Mouse (Mus musculus): Measurements from ENCODE around the gene Mafb. TPM values are rescaled to one million over a fixed set of nuclear protein-coding genes. Genes with fewer than 3 reads are reported as not detected.

Mafb gene
- total RNA-seq, 2 experiments from 2014 or later, result 6.4 to 15.3 TPM

- ATAC-seq (ENCODE audit: poor library complexity, severe bottlenecking), result no peak
Observed at GRCm38 (mm10) chr2:160328886-160329285, 38.0 kb downstream of the Mafb start.

GRCm38 (mm10) chr2:160327716-160328115, 39.1 kb downstream of the Mafb start:
- no peak for ATAC-seq (ENCODE audit: poor library complexity, severe bottlenecking)

GRCm38 (mm10) chr2:160327167-160327566, 39.7 kb downstream of the Mafb start:
- no peak for ATAC-seq (ENCODE audit: poor library complexity, severe bottlenecking)

DNA sequence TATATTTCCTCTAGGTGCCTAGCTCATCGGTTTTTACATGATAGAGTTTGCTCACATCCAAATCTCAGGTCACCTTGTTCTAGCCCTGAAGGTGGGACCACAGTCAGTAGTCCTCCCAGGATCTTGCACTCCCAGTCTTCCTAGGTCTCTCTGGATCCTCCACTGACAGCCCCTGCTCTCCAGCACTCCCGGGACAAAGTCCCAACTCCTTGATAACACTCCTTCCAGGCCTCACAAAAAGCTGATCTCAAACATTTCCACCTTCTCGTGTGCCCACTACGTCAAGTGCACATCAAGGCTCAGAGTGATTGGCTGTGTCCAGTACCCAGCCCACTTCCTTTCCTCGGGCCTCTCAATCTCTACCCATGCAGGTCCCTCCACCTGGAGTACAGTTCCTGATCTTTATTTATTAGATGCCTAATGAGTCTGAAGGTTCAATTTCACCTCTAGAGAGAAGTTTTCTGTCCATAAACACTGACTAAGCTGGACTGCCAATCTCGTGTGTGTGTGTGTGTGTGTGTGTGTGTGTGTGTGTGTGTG, 41.7 kb downstream of the Mafb start:
- no peak for ATAC-seq (ENCODE audit: poor library complexity, severe bottlenecking)

DNA sequence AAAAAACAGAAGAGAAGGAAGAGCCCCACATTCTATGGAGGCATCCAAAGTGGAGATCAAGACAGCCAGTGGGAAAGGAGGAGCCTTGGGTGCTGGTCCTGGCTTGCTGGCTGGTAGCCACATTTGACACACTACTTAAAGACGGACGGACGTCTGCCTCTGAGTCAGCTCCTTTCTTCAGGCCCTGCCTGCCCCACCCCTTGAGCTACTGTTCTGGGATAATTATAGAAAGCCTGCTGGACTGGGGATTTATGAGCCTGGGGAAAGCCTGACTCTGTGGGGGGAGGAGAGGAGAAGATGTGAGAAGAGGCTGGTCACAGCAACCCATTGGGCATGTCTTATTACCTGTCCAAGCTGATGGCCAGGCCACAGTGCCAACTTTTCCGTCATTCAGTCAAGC, 45.0 kb downstream of the Mafb start:
- ATAC-seq (ENCODE audit: poor library complexity, severe bottlenecking), result no peak

- peak; percentile 82 for ATAC-seq (ENCODE audit: poor library complexity, severe bottlenecking)
Observed at GRCm38 (mm10) chr2:160318255-160318654, 48.6 kb downstream of the Mafb start.

Other genes with a start within 250 kb of the Mafb start
- 0.78 and 1.2 TPM in 2 replicates for gene Gm826, start 32.9 kb downstream of the Mafb start, total RNA-seq (2015)
- not detected in 2 replicates for gene Gm826, start 32.9 kb downstream of the Mafb start, total RNA-seq (2017)

Data from megakaryocyte, adult 5-6 weeks (primary cell).